Mouse (Mus musculus) heart, adult 2 months (tissue): ENCODE data around the gene Lfng. TPM values are rescaled to one million over a fixed set of nuclear protein-coding genes. Genes with fewer than 3 reads are reported as not detected.

Source experiments
- DNase-seq, 2 experiments: peaks; one replicate each; pipeline ENCODE4 v3.0.0; 2021
- H3K27ac ChIP-seq: fragments of 200-600 bp; 2 replicates; pipeline ENCODE4 v1.8.1; 2022
- H3K27me3 ChIP-seq: fragments of 200-500 bp; 2 replicates; pipeline ENCODE4 v1.6.1; 2012; ENCODE audit warnings: mild to moderate bottlenecking, low read length, inconsistent platforms, mixed read lengths; ENCODE audit not compliant: control insufficient read depth, insufficient read depth
- H3K36me3 ChIP-seq: fragments of 200-500 bp; 2 replicates; pipeline ENCODE4 v1.6.1; 2012; ENCODE audit warnings: low read length, inconsistent platforms; ENCODE audit not compliant: control insufficient read depth, insufficient read depth
- H3K4me1 ChIP-seq: fragments of 200-500 bp; 2 replicates; pipeline ENCODE4 v1.6.1; 2011; ENCODE audit warnings: low read length; ENCODE audit not compliant: control insufficient read depth, insufficient read depth
- H3K4me3 ChIP-seq: fragments of 200-600 bp; 2 replicates; pipeline ENCODE4 v1.8.1; 2022
- H3K79me2 ChIP-seq: fragments of 200-500 bp; replicated peaks from 2 replicates; pipeline ENCODE4 v1.6.1; 2012; ENCODE audit warnings: mild to moderate bottlenecking, inconsistent platforms, low read length, moderate library complexity, mixed read lengths; ENCODE audit not compliant: control insufficient read depth, insufficient read depth
- H3K9ac ChIP-seq: fragments of 200-500 bp; 2 replicates; pipeline ENCODE4 v1.6.1; 2012; ENCODE audit warnings: low read depth, mild to moderate bottlenecking, control low read depth, inconsistent platforms, low read length, mixed read lengths
- CTCF ChIP-seq: fragments of 200-600 bp; IDR thresholded peaks from 2 replicates; pipeline ENCODE4 v1.8.1; 2022; ENCODE audit warnings: antibody characterized with exemption, mild to moderate bottlenecking, moderate library complexity
- EP300 ChIP-seq: fragments of 200-500 bp; IDR thresholded peaks from 2 replicates; pipeline ENCODE4 v1.6.1; 2011; ENCODE audit warnings: low read depth, low read length, control low read depth; ENCODE audit not compliant: insufficient read depth
- POLR2A ChIP-seq: fragments of 200-500 bp; IDR thresholded peaks from 2 replicates; pipeline ENCODE4 v1.6.1; 2011; ENCODE audit warnings: mild to moderate bottlenecking, low read depth, low read length, control low read depth; ENCODE audit not compliant: insufficient read depth
- WGBS: fragments of 180-500 bp; shearing (Covaris S2); methylation state at CpG from one replicate; pipeline ENCODE4 v1.1.7; 2018; 5-methylcytosine and 5-hydroxymethylcytosine counted together
- intact Hi-C: fragments of 180-260 bp; cut with DNase I; formaldehyde crosslinking; loops from one replicate; pipeline ENCODE4 v1.15.1; 2025
- polyA plus RNA-seq: library from polyadenylated mRNA; depleted of rRNA; stranded (reverse); fragments of >200 nt; gene quantifications from 2 replicates; pipeline ENCODE4 v1.2.3, GENCODE M21; 2012; rRNA removed
- total RNA-seq, 2 experiments: library from RNA; stranded (reverse); gene quantifications; 2 replicates each; pipeline ENCODE4 v1.2.3; 2021

Gene Lfng
- total and polyA plus RNA-seq, 3 experiments, result 7.4 to 23.1 (median 11.5) TPM

- Histone ChIP-seq H3K27me3 (no peaks in the 10 kb centered on the region), H3K4me1 (peaks cover 3% of the 10 kb centered on the region; the same call in 1 of the 2 replicates), H3K36me3 (no peaks in the 10 kb centered on the region), H3K27ac (no peak overlapping the region), H3K4me3 (no peak overlapping the region), H3K9ac (no peak overlapping the region), H3K79me2 (no peaks in the 10 kb centered on the region)
- no peak for TF ChIP-seq CTCF
- TF ChIP-seq EP300, result no peak
- TF ChIP-seq POLR2A, result no peak
- intact Hi-C loops, result no loop called here
- DNase-seq, result no peak
- WGBS, result 59% methylated on average over 8 of the region's 8 CpGs
These were observed 54.3 kb downstream of the Lfng start for GRCm38 (mm10) chr5:140661427-140661826.

GRCm38 (mm10) chr5:140661875-140662643 lies 54.9 kb downstream of the Lfng start:
- DNase-seq, result no peak
- Histone ChIP-seq H3K27ac (no peak overlapping the region), H3K36me3 (no peaks in the 10 kb centered on the region), H3K4me1 (peaks cover 3% of the 10 kb centered on the region; the same call in 1 of the 2 replicates), H3K79me2 (no peaks in the 10 kb centered on the region), H3K4me3 (no peak overlapping the region), H3K9ac (no peak overlapping the region), H3K27me3 (no peaks in the 10 kb centered on the region)
- WGBS, result 46% methylated on average over 12 of the region's 12 CpGs
- intact Hi-C loops, result no loop called here
- TF ChIP-seq POLR2A (no peak), EP300 (no peak), CTCF (no peak)

- H3K9ac ChIP-seq, result no peak overlapping the region
- no peak overlapping the region for H3K4me3 ChIP-seq
- WGBS, result 68% methylated on average over 17 of the region's 17 CpGs
- H3K79me2 ChIP-seq, result no peaks in the 10 kb centered on the region
- intact Hi-C loops, result no loop called here
- no peak overlapping the region for H3K27ac ChIP-seq
- no peak for TF ChIP-seq POLR2A
- TF ChIP-seq CTCF, result no peak
- no peak for TF ChIP-seq EP300
- no peaks in the 10 kb centered on the region for H3K36me3 ChIP-seq
- peaks cover 3% of the 10 kb centered on the region; the same call in 1 of the 2 replicates for H3K4me1 ChIP-seq
- DNase-seq, result peak in 1 of 2 experiments; percentile 27
- H3K27me3 ChIP-seq, result no peaks in the 10 kb centered on the region
These were observed 55.8 kb downstream of the Lfng start for GRCm38 (mm10) chr5:140662741-140663592.

GRCm38 (mm10) chr5:140663621-140664180 lies 56.6 kb downstream of the Lfng start:
- WGBS, result 42% methylated on average over 7 of the region's 7 CpGs
- Histone ChIP-seq H3K27ac (no peak overlapping the region), H3K4me1 (peaks cover 3% of the 10 kb centered on the region; the same call in 1 of the 2 replicates), H3K4me3 (no peak overlapping the region), H3K9ac (no peak overlapping the region), H3K36me3 (no peaks in the 10 kb centered on the region), H3K79me2 (no peaks in the 10 kb centered on the region), H3K27me3 (no peaks in the 10 kb centered on the region)
- DNase-seq, result peak; percentile 69 to 70
- intact Hi-C loops, result loop anchor here (2.0 kb wide), 1 partner anchor 123 kb away; no protein-coding TSS in a partner anchor
- peak; percentile 27; the same call in 1 of the 2 replicates for TF ChIP-seq EP300
- TF ChIP-seq POLR2A, result no peak
- TF ChIP-seq CTCF, result peak; percentile 85

Other genes starting within 250 kb of the Lfng start
- gene Snx8, start 218.1 kb upstream of the Lfng start, total RNA-seq, result 10 to 100 TPM; 12.0 to 15.8 TPM
- gene Snx8, start 218.1 kb upstream of the Lfng start, polyA plus RNA-seq, result 8.9 and 10.5 TPM in 2 replicates
- gene Eif3b, start 188.0 kb upstream of the Lfng start, total RNA-seq, result 10 to 100 TPM; 86.9 to 95.2 TPM
- 49.0 and 59.8 TPM in 2 replicates for gene Eif3b, start 188.0 kb upstream of the Lfng start, polyA plus RNA-seq
- gene Gm4869, start 161.7 kb upstream of the Lfng start, total RNA-seq, result not detected
- gene Gm4869, start 161.7 kb upstream of the Lfng start, polyA plus RNA-seq, result 0.06 TPM in 1 of 2 replicates, not detected in the other
- gene Chst12, start 101.8 kb upstream of the Lfng start, total RNA-seq, result 1 to 10 TPM; 4.5 to 4.8 TPM
- 8.3 and 11.2 TPM in 2 replicates for gene Chst12, start 101.8 kb upstream of the Lfng start, polyA plus RNA-seq
- not detected for gene Grifin, start 42.2 kb upstream of the Lfng start, total RNA-seq
- not detected in 2 replicates for gene Grifin, start 42.2 kb upstream of the Lfng start, polyA plus RNA-seq
- gene Ttyh3, start 41.7 kb downstream of the Lfng start, total RNA-seq, result 10 to 100 TPM; 10.6 to 11.0 TPM
- 13.9 and 14.6 TPM in 2 replicates for gene Ttyh3, start 41.7 kb downstream of the Lfng start, polyA plus RNA-seq
- gene Iqce, start 95.1 kb downstream of the Lfng start, total RNA-seq, result 1 to 10 TPM; 3.7 to 7.1 TPM
- gene Iqce, start 95.1 kb downstream of the Lfng start, polyA plus RNA-seq, result 5.8 TPM in 2 replicates
- gene Brat1, start 97.7 kb downstream of the Lfng start, total RNA-seq, result 1 to 10 TPM; 6.4 to 8.2 TPM
- gene Brat1, start 97.7 kb downstream of the Lfng start, polyA plus RNA-seq, result 11.0 and 13.2 TPM in 2 replicates
- gene Amz1, start 116.8 kb downstream of the Lfng start, total RNA-seq, result under 1 TPM; 0.31 to 0.48 TPM
- gene Amz1, start 116.8 kb downstream of the Lfng start, polyA plus RNA-seq, result 0.59 and 0.98 TPM in 2 replicates
- gene Gna12, start 223.1 kb downstream of the Lfng start, total RNA-seq, result 100 to 1,000 TPM; 118 to 136 TPM
- gene Gna12, start 223.1 kb downstream of the Lfng start, polyA plus RNA-seq, result 117 and 136 TPM in 2 replicates